Mouse (Mus musculus) heart, adult 2 months (tissue): ENCODE data around the gene Ccdc186. TPM values are rescaled to one million over a fixed set of nuclear protein-coding genes. Genes with fewer than 3 reads are reported as not detected.

Experiments
- DNase-seq, 2 experiments: peaks; one replicate each; pipeline ENCODE4 v3.0.0; 2021
- H3K27ac ChIP-seq: fragments of 200-600 bp; 2 replicates; pipeline ENCODE4 v1.8.1; 2022
- H3K27me3 ChIP-seq: fragments of 200-500 bp; 2 replicates; pipeline ENCODE4 v1.6.1; 2012; ENCODE audit warnings: mild to moderate bottlenecking, low read length, inconsistent platforms, mixed read lengths; ENCODE audit not compliant: control insufficient read depth, insufficient read depth
- H3K36me3 ChIP-seq: fragments of 200-500 bp; 2 replicates; pipeline ENCODE4 v1.6.1; 2012; ENCODE audit warnings: low read length, inconsistent platforms; ENCODE audit not compliant: control insufficient read depth, insufficient read depth
- H3K4me1 ChIP-seq: fragments of 200-500 bp; 2 replicates; pipeline ENCODE4 v1.6.1; 2011; ENCODE audit warnings: low read length; ENCODE audit not compliant: control insufficient read depth, insufficient read depth
- H3K4me3 ChIP-seq: fragments of 200-600 bp; 2 replicates; pipeline ENCODE4 v1.8.1; 2022
- H3K79me2 ChIP-seq: fragments of 200-500 bp; replicated peaks from 2 replicates; pipeline ENCODE4 v1.6.1; 2012; ENCODE audit warnings: mild to moderate bottlenecking, inconsistent platforms, low read length, moderate library complexity, mixed read lengths; ENCODE audit not compliant: control insufficient read depth, insufficient read depth
- H3K9ac ChIP-seq: fragments of 200-500 bp; 2 replicates; pipeline ENCODE4 v1.6.1; 2012; ENCODE audit warnings: low read depth, mild to moderate bottlenecking, control low read depth, inconsistent platforms, low read length, mixed read lengths
- CTCF ChIP-seq: fragments of 200-600 bp; IDR thresholded peaks from 2 replicates; pipeline ENCODE4 v1.8.1; 2022; ENCODE audit warnings: antibody characterized with exemption, mild to moderate bottlenecking, moderate library complexity
- EP300 ChIP-seq: fragments of 200-500 bp; IDR thresholded peaks from 2 replicates; pipeline ENCODE4 v1.6.1; 2011; ENCODE audit warnings: low read depth, low read length, control low read depth; ENCODE audit not compliant: insufficient read depth
- POLR2A ChIP-seq: fragments of 200-500 bp; IDR thresholded peaks from 2 replicates; pipeline ENCODE4 v1.6.1; 2011; ENCODE audit warnings: mild to moderate bottlenecking, low read depth, low read length, control low read depth; ENCODE audit not compliant: insufficient read depth
- WGBS: fragments of 180-500 bp; shearing (Covaris S2); methylation state at CpG from one replicate; pipeline ENCODE4 v1.1.7; 2018; 5-methylcytosine and 5-hydroxymethylcytosine counted together
- intact Hi-C: fragments of 180-260 bp; cut with DNase I; formaldehyde crosslinking; loops from one replicate; pipeline ENCODE4 v1.15.1; 2025
- polyA plus RNA-seq: library from polyadenylated mRNA; depleted of rRNA; stranded (reverse); fragments of >200 nt; gene quantifications from 2 replicates; pipeline ENCODE4 v1.2.3, GENCODE M21; 2012
- total RNA-seq, 2 experiments: library from RNA; stranded (reverse); gene quantifications; 2 replicates each; pipeline ENCODE4 v1.2.3; 2021

The Ccdc186 gene
- total and polyA plus RNA-seq, 3 experiments = 5.0 to 28.6 (median 24.9) TPM

DNA sequence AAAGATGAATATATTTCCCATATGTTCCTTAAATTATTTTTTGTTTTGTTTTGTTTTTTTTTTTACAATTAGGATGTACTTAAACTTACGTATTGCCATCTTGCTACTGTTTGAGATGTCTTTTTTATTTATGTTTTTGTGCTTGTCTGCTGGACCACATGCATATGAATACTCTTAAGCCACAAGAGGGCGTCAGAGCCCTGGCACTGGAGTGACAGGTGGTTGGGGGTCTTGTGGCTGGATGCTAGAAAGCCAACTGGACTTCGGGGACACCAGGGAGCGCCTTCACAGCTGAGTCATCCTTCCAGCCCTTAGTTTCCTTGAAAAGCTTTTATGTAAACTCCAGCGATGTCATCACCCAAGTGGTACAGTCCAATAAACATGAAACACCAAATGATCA lies 13.2 kb downstream of the Ccdc186 start:
- intact Hi-C loops = no loop called here
- no peak overlapping the region for H3K27ac ChIP-seq
- WGBS = 63% methylated on average over 5 of the region's 5 CpGs
- no peak overlapping the region for H3K4me3 ChIP-seq
- H3K27me3 ChIP-seq = no peaks in the 10 kb centered on the region
- H3K79me2 ChIP-seq = peaks cover 2% of the 10 kb centered on the region; the same call in 1 of the 2 replicates
- H3K4me1 ChIP-seq = 0 out of 2 replicates have a peak, but pooled peaks cover 2% of the 10 kb centered on the region
- TF ChIP-seq POLR2A (no peak), EP300 (no peak), CTCF (peak; percentile 54)
- no peak for DNase-seq
- no peak overlapping the region for H3K9ac ChIP-seq
- peaks cover 5% of the 10 kb centered on the region for H3K36me3 ChIP-seq

DNA sequence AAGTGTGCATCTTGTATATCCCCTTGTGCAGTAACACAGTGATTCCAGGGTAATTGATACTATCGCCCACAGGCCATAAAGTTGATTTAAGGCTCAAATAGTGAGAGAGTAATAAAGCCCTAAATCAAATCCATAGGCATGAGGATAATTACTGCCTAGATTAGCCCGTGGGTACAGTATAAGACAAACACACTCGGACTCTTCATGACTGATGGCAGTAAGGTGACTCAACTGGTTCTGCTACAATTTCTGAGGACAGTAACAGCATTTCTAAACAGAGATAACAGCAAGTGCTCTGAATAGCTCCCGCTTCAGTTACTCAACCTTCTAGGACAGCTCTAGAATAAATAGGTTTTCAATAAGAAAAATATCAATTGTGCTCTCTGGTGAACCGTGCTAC lies 14.9 kb downstream of the Ccdc186 start:
- WGBS = 89% methylated on average over 5 of the region's 5 CpGs
- Histone ChIP-seq H3K79me2 (peaks cover 2% of the 10 kb centered on the region; the same call in 1 of the 2 replicates), H3K27me3 (no peaks in the 10 kb centered on the region), H3K4me3 (no peak overlapping the region), H3K9ac (no peak overlapping the region), H3K4me1 (0 out of 2 replicates have a peak, but pooled peaks cover 2% of the 10 kb centered on the region), H3K36me3 (peaks cover 6% of the 10 kb centered on the region), H3K27ac (no peak overlapping the region)
- intact Hi-C loops = no loop called here
- TF ChIP-seq CTCF (no peak), POLR2A (no peak), EP300 (no peak)
- no peak for DNase-seq

GRCm38 (mm10) chr19:56805366-56805765 lies 16.6 kb downstream of the Ccdc186 start:
- no peak for DNase-seq
- Histone ChIP-seq H3K27ac (no peak overlapping the region), H3K4me3 (no peak overlapping the region), H3K27me3 (no peaks in the 10 kb centered on the region), H3K4me1 (peaks cover 5% of the 10 kb centered on the region; the same call in 1 of the 2 replicates), H3K36me3 (peaks cover 13% of the 10 kb centered on the region), H3K9ac (no peak overlapping the region), H3K79me2 (no peaks in the 10 kb centered on the region)
- intact Hi-C loops = no loop called here
- WGBS = 94% methylated on average over 2 of the region's 2 CpGs
- TF ChIP-seq CTCF (no peak), EP300 (no peak), POLR2A (no peak)

- no peaks in the 10 kb centered on the region for H3K79me2 ChIP-seq
- DNase-seq = no peak
- no peak overlapping the region for H3K4me3 ChIP-seq
- H3K36me3 ChIP-seq = peaks cover 13% of the 10 kb centered on the region
- peaks cover 5% of the 10 kb centered on the region; the same call in 1 of the 2 replicates for H3K4me1 ChIP-seq
- no peak for TF ChIP-seq CTCF
- no peak for TF ChIP-seq POLR2A
- TF ChIP-seq EP300 = no peak
- H3K27me3 ChIP-seq = no peaks in the 10 kb centered on the region
- no peak overlapping the region for H3K27ac ChIP-seq
- H3K9ac ChIP-seq = no peak overlapping the region
- intact Hi-C loops = no loop called here
- WGBS = 79% methylated on average over 3 of the region's 3 CpGs
Measured at GRCm38 (mm10) chr19:56802352-56802746, 19.6 kb downstream of the Ccdc186 start.

- no peak for TF ChIP-seq POLR2A
- no peak for TF ChIP-seq CTCF
- Histone ChIP-seq H3K36me3 (peaks cover 13% of the 10 kb centered on the region), H3K27ac (peak overlapping the region; percentile 29), H3K9ac (no peak overlapping the region), H3K79me2 (no peaks in the 10 kb centered on the region), H3K27me3 (no peaks in the 10 kb centered on the region), H3K4me3 (no peak overlapping the region), H3K4me1 (peaks cover 5% of the 10 kb centered on the region; the same call in 1 of the 2 replicates)
- no peak for DNase-seq
- WGBS = 59% methylated on average over 10 of the region's 10 CpGs
- intact Hi-C loops = no loop called here
Measured at GRCm38 (mm10) chr19:56801656-56802351, 20.2 kb downstream of the Ccdc186 start.

DNA sequence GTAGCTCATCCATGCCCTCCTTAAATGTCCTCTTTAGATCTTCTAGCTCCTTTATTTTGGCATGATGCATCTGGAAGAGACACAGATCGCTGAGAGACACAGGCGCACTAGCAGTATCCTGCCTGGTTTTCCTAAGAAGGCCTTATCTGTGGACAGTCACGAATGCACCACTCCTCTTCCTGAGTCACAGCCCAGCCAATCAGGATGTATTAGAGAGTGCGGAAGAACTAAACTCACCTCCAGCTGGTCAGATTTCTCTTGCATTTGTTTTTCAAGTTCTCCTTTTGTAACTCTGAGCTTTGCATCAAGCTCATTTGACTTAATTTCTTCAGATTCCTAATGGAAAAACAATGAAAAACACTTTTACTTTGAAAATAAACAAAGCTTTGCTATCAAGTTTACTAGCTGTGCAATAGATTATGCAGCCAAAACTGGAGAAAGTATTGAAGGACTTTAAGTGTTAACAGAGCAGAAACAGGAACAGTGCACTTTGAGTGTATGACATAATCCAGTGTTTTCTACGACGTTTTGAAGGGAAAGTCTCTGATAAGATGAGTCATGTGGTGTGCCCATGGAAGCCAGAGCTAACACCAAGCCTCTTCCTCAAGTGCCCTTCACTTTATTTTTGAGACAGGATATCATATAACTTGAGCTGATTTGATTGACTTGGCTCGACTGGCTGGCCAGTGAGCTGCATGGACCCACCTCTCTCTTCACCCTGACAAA lies 20.9 kb downstream of the Ccdc186 start:
- 21% methylated on average over 7 of the region's 7 CpGs for WGBS
- no peak overlapping the region for H3K4me3 ChIP-seq
- peaks cover 5% of the 10 kb centered on the region; the same call in 1 of the 2 replicates for H3K4me1 ChIP-seq
- H3K9ac ChIP-seq = no peak overlapping the region
- no peak for DNase-seq
- peak overlapping the region; percentile 29 for H3K27ac ChIP-seq
- H3K36me3 ChIP-seq = peaks cover 13% of the 10 kb centered on the region
- intact Hi-C loops = no loop called here
- TF ChIP-seq POLR2A (no peak), EP300 (no peak), CTCF (no peak)
- no peaks in the 10 kb centered on the region for H3K27me3 ChIP-seq
- H3K79me2 ChIP-seq = no peaks in the 10 kb centered on the region
